Mouse (Mus musculus): Measurements from ENCODE around the gene Pla2g2c. TPM values are rescaled to one million over a fixed set of nuclear protein-coding genes. Genes with fewer than 3 reads are reported as not detected.

The Pla2g2c gene
- polyA plus RNA-seq, 1 experiment from 2014 or later: 0.47 TPM

DNA sequence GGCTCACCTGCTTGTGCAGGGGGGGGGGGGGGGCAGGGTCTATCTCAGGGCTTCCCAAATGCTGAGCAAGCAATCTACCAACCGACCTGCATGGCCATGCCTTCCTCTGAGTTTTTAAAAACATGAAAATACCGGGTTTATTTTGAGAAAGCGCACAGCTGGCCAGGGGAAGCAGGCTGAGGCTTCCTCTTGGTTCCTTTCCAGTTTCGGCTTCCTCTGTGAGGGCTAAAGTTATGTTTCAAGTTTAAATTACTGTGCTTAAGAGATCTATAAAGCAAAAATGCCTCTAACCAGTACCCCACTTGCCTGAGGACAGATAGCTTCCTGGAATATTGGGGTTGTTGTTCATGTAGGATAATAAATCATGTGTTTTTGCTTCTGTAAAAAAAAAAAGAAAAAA is 61.5 kb downstream of the Pla2g2c start:
- H3K9me3 ChIP-seq (ENCODE audit: low read length): no peaks in the 10 kb centered on the region
- H3K4me2 ChIP-seq (replicated peaks; ENCODE audit: low read depth, low read length): no peak overlapping the region
- H3K9ac ChIP-seq (replicated peaks; ENCODE audit: low read length): no peak overlapping the region
- H3K27ac ChIP-seq (ENCODE audit: low read length): no peak overlapping the region
- no peaks in the 10 kb centered on the region for H3K36me3 ChIP-seq (ENCODE audit: insufficient read depth, low read length)
- ATAC-seq (ENCODE audit: low FRiP score, low TSS enrichment): no peak
- H3K4me1 ChIP-seq (ENCODE audit: insufficient read depth, low read length): peaks cover 8% of the 10 kb centered on the region; the same call in 1 of the 2 replicates
- no peaks in the 10 kb centered on the region for H3K27me3 ChIP-seq (ENCODE audit: insufficient read depth, low read length)
- WGBS: 43% methylated on average over 4 of the region's 4 CpGs
- no peak overlapping the region for H3K4me3 ChIP-seq (ENCODE audit: low read length)

DNA sequence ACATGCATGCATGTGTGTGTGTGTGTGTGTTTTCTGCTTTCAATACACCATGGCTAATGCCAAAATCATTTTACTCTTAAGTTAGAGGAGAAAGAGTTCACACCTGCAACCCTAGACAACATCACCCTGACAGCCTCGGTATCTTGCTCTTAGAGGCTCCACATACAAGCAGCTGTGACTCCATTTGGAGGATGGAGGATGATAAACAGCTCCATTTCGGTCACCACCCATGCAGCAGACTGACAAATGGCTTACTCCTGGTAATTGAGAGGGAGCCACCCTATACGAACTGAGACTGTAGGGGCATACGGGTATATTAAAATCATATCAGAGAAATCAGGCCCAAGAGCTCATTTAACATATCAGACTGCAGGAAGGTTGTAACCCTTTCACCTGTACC is 63.8 kb downstream of the Pla2g2c start:
- no peak overlapping the region for H3K27ac ChIP-seq (ENCODE audit: low read length)
- H3K4me2 ChIP-seq (replicated peaks; ENCODE audit: low read depth, low read length): no peak overlapping the region
- H3K36me3 ChIP-seq (ENCODE audit: insufficient read depth, low read length): no peaks in the 10 kb centered on the region
- H3K4me1 ChIP-seq (ENCODE audit: insufficient read depth, low read length): peaks cover 8% of the 10 kb centered on the region; the same call in 1 of the 2 replicates
- 69% methylated on average over 4 of the region's 4 CpGs for WGBS
- H3K9ac ChIP-seq (replicated peaks; ENCODE audit: low read length): no peak overlapping the region
- no peaks in the 10 kb centered on the region for H3K27me3 ChIP-seq (ENCODE audit: insufficient read depth, low read length)
- ATAC-seq (ENCODE audit: low FRiP score, low TSS enrichment): no peak
- no peak overlapping the region for H3K4me3 ChIP-seq (ENCODE audit: low read length)
- no peaks in the 10 kb centered on the region for H3K9me3 ChIP-seq (ENCODE audit: low read length)

DNA sequence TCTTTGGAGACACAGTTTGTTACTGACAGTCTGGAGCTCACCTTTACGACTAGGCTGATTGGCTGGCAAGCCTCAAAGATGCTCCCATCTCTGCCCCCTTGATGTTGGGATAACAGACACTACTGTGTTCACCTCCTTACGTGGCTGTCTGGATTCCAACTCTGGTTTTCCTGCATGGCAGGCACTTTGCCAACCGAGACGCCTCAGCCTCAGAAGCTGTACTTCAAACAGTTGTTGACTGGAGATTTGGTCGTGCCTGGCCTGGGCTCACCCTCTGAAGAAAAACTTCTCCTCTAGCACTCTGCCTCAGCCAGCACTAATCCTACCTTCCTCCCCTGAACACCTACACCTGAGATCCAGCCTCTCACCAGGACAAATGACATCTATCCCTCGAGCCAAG is 66.9 kb downstream of the Pla2g2c start:
- no peaks in the 10 kb centered on the region for H3K27me3 ChIP-seq (ENCODE audit: insufficient read depth, low read length)
- no peak overlapping the region for H3K9ac ChIP-seq (replicated peaks; ENCODE audit: low read length)
- WGBS: 69% methylated on average over 6 of the region's 6 CpGs
- H3K4me1 ChIP-seq (ENCODE audit: insufficient read depth, low read length): peaks cover 5% of the 10 kb centered on the region; the same call in 1 of the 2 replicates
- no peak overlapping the region for H3K27ac ChIP-seq (ENCODE audit: low read length)
- no peak for ATAC-seq (ENCODE audit: low FRiP score, low TSS enrichment)
- H3K4me3 ChIP-seq (ENCODE audit: low read length): no peak overlapping the region
- no peaks in the 10 kb centered on the region for H3K36me3 ChIP-seq (ENCODE audit: insufficient read depth, low read length)
- no peaks in the 10 kb centered on the region for H3K9me3 ChIP-seq (ENCODE audit: low read length)
- no peak overlapping the region for H3K4me2 ChIP-seq (replicated peaks; ENCODE audit: low read depth, low read length)

DNA sequence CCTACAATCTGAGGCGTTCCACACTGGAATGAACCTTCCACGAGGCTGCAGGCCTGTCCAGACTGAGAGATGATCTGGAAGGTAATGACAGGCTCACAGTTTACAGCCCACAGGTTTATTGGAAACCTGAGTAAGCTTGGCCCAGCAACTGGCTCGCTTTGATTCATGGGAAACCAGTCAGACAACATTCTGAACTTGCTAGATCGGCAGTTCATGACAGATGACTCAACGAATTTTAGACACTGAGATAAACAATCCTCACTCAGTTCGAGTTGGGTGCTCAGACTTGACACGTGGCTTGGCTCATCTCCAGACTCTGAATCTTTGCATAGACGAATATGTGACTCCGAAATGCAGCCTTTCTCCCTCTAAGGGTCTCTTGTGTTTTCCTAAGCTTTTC is 68.0 kb downstream of the Pla2g2c start:
- WGBS: 17% methylated on average over 9 of the region's 9 CpGs
- ATAC-seq (ENCODE audit: low FRiP score, low TSS enrichment): no peak
- peaks cover 6% of the 10 kb centered on the region; the same call in 1 of the 2 replicates for H3K4me1 ChIP-seq (ENCODE audit: insufficient read depth, low read length)
- H3K4me2 ChIP-seq (replicated peaks; ENCODE audit: low read depth, low read length): no peak overlapping the region
- H3K27ac ChIP-seq (ENCODE audit: low read length): no peak overlapping the region
- H3K9me3 ChIP-seq (ENCODE audit: low read length): no peaks in the 10 kb centered on the region
- H3K4me3 ChIP-seq (ENCODE audit: low read length): no peak overlapping the region
- no peak overlapping the region for H3K9ac ChIP-seq (replicated peaks; ENCODE audit: low read length)
- no peaks in the 10 kb centered on the region for H3K27me3 ChIP-seq (ENCODE audit: insufficient read depth, low read length)
- no peaks in the 10 kb centered on the region for H3K36me3 ChIP-seq (ENCODE audit: insufficient read depth, low read length)

DNA sequence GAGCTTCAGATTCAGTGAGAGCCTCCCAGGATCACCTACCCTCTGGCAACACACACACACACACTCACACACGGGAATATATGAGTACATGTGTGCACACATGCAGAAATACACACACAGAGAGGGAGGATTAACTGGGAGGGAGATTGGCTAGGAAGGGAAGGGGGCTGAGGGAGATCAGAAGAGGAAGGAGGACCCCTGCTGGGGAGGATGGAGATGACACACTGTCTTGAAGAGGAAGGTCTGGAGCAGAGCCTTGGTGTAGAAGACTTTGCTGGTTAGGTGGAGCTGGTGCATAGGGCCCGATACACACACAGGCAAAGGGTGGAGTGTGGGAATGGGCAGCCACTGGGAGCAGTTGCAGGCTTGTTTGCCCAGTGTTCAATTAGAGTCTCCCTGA is 68.7 kb downstream of the Pla2g2c start:
- no peak overlapping the region for H3K27ac ChIP-seq (ENCODE audit: low read length)
- H3K9ac ChIP-seq (replicated peaks; ENCODE audit: low read length): no peak overlapping the region
- no peaks in the 10 kb centered on the region for H3K36me3 ChIP-seq (ENCODE audit: insufficient read depth, low read length)
- H3K4me1 ChIP-seq (ENCODE audit: insufficient read depth, low read length): peaks cover 6% of the 10 kb centered on the region; the same call in 1 of the 2 replicates
- 65% methylated on average over 2 of the region's 2 CpGs for WGBS
- no peak overlapping the region for H3K4me2 ChIP-seq (replicated peaks; ENCODE audit: low read depth, low read length)
- H3K9me3 ChIP-seq (ENCODE audit: low read length): no peaks in the 10 kb centered on the region
- ATAC-seq (ENCODE audit: low FRiP score, low TSS enrichment): no peak
- no peaks in the 10 kb centered on the region for H3K27me3 ChIP-seq (ENCODE audit: insufficient read depth, low read length)
- no peak overlapping the region for H3K4me3 ChIP-seq (ENCODE audit: low read length)

DNA sequence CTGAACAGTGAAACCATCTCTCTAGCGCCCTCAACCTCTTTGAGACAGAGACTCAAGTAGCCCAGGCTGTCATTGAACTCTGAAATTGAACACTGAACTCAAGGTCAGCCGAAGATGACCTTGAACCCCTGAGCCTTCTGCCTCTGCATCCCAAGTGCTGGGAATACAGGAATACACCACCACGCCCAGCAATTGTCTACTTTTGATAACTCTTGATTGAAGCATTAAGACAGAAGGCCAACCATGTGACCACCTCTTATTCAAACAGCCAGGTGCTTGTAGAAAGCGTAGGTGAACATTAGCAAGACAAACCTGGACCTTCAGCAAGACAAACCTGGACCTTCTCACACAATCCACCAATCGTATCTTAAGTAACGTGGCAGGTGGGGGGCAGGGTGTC is 69.8 kb downstream of the Pla2g2c start:
- no peak for ATAC-seq (ENCODE audit: low FRiP score, low TSS enrichment)
- Histone ChIP-seq H3K27me3 (ENCODE audit: insufficient read depth, low read length) (no peaks in the 10 kb centered on the region), H3K4me2 (replicated peaks; ENCODE audit: low read depth, low read length) (no peak overlapping the region), H3K4me3 (ENCODE audit: low read length) (no peak overlapping the region), H3K4me1 (ENCODE audit: insufficient read depth, low read length) (peaks cover 8% of the 10 kb centered on the region), H3K9ac (replicated peaks; ENCODE audit: low read length) (no peak overlapping the region), H3K9me3 (ENCODE audit: low read length) (no peaks in the 10 kb centered on the region), H3K27ac (ENCODE audit: low read length) (no peak overlapping the region), H3K36me3 (ENCODE audit: insufficient read depth, low read length) (no peaks in the 10 kb centered on the region)
- 90% methylated on average over 6 of the region's 6 CpGs for WGBS

Other genes with a start within 250 kb of the Pla2g2c start
- 0.15 and 0.18 TPM in 2 replicates for gene Vwa5b1, start 88.9 kb upstream of the Pla2g2c start, polyA plus RNA-seq (2015; fragmentation: Nextera tagmentation; extraction: Ambion mirVana)
- 2.1 and 2.3 TPM in 2 replicates for gene Ubxn10, start 12.4 kb downstream of the Pla2g2c start, polyA plus RNA-seq (2015; fragmentation: Nextera tagmentation; extraction: Ambion mirVana)
- 0.07 TPM in 1 of 2 replicates, not detected in the other for gene Pla2g2f, start 32.8 kb downstream of the Pla2g2c start, polyA plus RNA-seq (2015; fragmentation: Nextera tagmentation; extraction: Ambion mirVana)
- 0.19 TPM in 1 of 2 replicates, not detected in the other for gene Pla2g2d, start 50.9 kb downstream of the Pla2g2c start, polyA plus RNA-seq (2015; fragmentation: Nextera tagmentation; extraction: Ambion mirVana)
- 0.36 and 0.91 TPM in 2 replicates for gene Pla2g5, start 138.7 kb downstream of the Pla2g2c start, polyA plus RNA-seq (2015; fragmentation: Nextera tagmentation; extraction: Ambion mirVana)
- gene Gm13030, start 149.2 kb downstream of the Pla2g2c start, polyA plus RNA-seq (2015; fragmentation: Nextera tagmentation; extraction: Ambion mirVana): not detected in 2 replicates
- gene Pla2g2e, start 153.2 kb downstream of the Pla2g2c start, polyA plus RNA-seq (2015; fragmentation: Nextera tagmentation; extraction: Ambion mirVana): 0.35 and 0.55 TPM in 2 replicates
- gene Otud3, start 189.2 kb downstream of the Pla2g2c start, polyA plus RNA-seq (2015; fragmentation: Nextera tagmentation; extraction: Ambion mirVana): 3.0 and 3.6 TPM in 2 replicates
- 9.8 and 11.0 TPM in 2 replicates for gene Rnf186, start 242.3 kb downstream of the Pla2g2c start, polyA plus RNA-seq (2015; fragmentation: Nextera tagmentation; extraction: Ambion mirVana)
- 8.8 and 8.9 TPM in 2 replicates for gene Tmco4, start 248.1 kb downstream of the Pla2g2c start, polyA plus RNA-seq (2015; fragmentation: Nextera tagmentation; extraction: Ambion mirVana)

Data from kidney, embryonic 16.5 days (tissue).